Mouse (Mus musculus): ENCODE measurements around the gene Thbs3.
A peak's percentile ranks its signal among the peaks of the same experiment; 100 is the strongest.
"Not testable (repeated sequence)": the region's sequence is repeated elsewhere in the genome, so short reads cannot be mapped to it uniquely, and the experiment has no call there.

The Thbs3 gene

GRCm38 (mm10) chr3:89195979-89196877 lies 18.8 kb upstream of the Thbs3 start:
- DNase-seq (ENCODE audit: low spot score in 2 of 2), result peak; percentile 87 to 91

GRCm38 (mm10) chr3:89199839-89200238 lies 15.1 kb upstream of the Thbs3 start:
- no peak for DNase-seq (ENCODE audit: low spot score in 2 of 2)

GRCm38 (mm10) chr3:89202253-89203141 lies 12.5 kb upstream of the Thbs3 start, which contains the start of gene Gba:
Gba (plus strand) TSS chr3:89202928.
- DNase-seq (ENCODE audit: low spot score in 2 of 2), result peak; percentile 84 to 87

GRCm38 (mm10) chr3:89203142-89203514 lies 11.9 kb upstream of the Thbs3 start:
- no peak for DNase-seq (ENCODE audit: low spot score in 2 of 2)

GRCm38 (mm10) chr3:89206079-89206478 lies 8.9 kb upstream of the Thbs3 start:
- no peak for DNase-seq (ENCODE audit: low spot score in 2 of 2)

GRCm38 (mm10) chr3:89206695-89207094 lies 8.3 kb upstream of the Thbs3 start:
- DNase-seq (ENCODE audit: low spot score in 2 of 2), result no peak

DNA sequence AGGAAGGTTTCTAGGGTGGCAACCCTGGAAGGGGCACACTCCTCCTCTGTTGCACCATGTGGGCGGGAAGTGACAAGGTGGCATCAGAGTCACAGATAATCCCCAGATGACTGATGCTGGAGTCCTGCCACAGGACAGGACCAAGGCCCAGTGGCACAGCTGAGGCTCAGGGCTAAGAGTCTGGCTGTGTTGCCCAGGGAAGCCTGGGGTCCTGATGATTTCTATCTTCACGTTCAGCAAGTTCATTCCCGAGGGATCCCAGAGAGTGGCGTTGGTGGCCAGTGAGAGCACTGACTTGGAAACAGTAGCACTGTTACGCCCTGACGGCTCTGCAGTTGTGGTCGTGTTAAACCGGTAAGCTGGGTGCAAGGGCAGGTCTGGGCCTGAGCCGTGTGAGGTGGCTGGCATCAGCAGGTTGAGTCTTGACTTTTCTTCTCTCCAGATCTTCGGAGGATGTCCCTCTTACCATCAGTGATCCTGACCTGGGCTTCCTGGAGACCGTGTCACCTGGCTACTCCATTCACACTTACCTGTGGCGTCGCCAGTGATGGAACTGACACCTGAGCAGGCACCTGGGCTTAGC lies 6.8 kb upstream of the Thbs3 start:
- no peak for DNase-seq (ENCODE audit: low spot score in 2 of 2)

- DNase-seq (ENCODE audit: low spot score in 2 of 2), result no peak
Measured at GRCm38 (mm10) chr3:89208736-89209135, 6.2 kb upstream of the Thbs3 start.

DNA sequence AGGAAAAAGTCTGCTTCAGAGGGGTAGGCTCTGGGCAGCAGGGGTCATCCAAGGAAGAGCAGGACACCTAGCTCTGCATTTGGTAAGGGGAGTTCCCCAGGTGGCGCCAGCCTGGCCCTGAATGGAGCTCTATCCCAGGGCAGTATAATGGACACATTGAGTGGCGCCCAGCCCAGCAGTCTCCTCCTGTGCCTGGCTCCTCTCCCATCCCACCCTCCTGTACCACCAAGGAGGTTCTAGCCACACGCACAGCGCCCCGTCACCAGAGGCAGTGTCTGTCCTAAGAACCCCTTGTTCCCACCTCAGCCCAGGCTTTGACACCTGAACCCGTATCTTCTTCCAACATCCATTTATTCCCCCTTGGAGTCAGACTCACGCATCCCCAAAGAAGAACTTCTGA lies 5.2 kb upstream of the Thbs3 start:
- DNase-seq (ENCODE audit: low spot score in 2 of 2), result no peak

DNA sequence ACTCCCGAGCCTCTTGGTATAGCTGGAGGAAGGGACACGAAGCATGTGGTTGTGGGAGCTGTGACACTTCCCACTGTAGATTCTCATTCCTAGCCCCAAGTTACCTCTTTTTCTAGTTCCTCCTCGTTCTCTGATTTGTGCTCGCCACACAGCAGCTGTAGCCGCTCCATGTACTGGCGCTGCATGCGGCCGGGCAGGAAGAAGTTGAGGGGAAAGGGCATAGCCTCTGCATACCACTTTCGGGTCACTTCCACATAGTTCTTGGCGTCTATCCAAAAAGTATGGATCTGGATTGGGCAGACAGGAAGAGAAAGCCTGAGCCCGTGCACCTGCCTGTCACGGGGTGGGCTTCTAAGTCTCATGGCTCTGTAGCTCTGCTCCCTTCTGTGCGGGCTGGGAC lies 4.8 kb upstream of the Thbs3 start:
- no peak for DNase-seq (ENCODE audit: low spot score in 2 of 2)

DNA sequence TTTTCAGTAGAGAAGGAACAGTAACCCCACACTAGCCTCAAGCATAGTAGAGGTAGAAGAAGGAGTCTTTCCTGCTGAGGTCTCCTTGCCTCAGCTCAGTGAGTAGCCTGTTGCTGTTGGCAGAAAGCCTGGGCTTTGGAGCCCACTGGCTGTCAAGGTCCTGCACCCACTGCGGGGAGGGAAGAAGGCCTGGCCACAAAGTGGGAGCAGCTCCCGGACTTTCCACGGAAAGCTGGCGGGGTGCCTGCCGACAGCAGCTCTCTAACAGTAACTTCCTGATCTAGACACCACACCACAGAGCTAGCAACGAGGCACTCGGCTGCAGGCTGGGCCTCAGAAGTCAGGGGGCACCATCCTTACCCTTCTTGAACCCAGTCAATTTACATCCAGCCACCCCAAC lies 4.2 kb upstream of the Thbs3 start:
- DNase-seq (ENCODE audit: low spot score in 2 of 2), result no peak

DNA sequence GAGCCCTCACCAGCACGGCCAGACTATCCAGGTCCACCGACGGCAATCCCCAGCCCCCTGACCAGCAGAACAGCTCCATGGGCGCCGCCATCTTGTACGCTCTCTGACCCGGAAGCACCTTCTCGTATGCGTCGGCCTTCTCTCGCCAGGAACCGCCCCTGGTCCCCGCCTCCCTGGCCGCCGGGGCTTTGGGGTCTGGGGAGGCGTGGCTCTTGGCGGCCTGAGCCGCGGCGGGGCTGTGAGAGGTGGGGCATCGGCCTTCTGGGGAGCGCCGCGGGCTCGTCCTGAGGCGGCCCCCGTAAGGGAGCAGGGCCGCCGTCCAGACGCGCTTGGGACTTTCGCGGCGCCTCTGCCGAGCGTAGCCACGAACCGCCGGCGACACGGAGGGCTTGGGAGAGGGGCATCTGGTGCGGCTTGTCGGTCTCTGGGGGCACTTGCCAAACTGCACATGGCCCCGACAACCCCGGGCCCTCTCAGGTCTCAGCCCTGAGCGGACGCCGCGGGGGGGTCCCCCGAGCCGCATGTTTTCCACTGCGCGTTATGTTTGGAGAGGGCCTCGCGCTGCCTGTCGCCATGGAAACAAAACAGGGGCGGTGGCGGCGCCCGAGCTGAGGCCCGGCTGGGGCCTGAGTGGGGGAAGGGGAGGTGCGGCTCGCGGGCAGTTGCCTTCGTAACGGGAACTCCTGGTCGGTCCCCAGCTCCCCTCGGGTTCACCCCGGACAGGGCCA lies 1.0 kb upstream of the Thbs3 start:
- peak; percentile 93 to 94 for DNase-seq (ENCODE audit: low spot score in 2 of 2)

GRCm38 (mm10) chr3:89215853-89216252 lies 873 bp downstream of the Thbs3 start:
- peak; percentile 75 to 86 for DNase-seq (ENCODE audit: low spot score in 2 of 2)

DNA sequence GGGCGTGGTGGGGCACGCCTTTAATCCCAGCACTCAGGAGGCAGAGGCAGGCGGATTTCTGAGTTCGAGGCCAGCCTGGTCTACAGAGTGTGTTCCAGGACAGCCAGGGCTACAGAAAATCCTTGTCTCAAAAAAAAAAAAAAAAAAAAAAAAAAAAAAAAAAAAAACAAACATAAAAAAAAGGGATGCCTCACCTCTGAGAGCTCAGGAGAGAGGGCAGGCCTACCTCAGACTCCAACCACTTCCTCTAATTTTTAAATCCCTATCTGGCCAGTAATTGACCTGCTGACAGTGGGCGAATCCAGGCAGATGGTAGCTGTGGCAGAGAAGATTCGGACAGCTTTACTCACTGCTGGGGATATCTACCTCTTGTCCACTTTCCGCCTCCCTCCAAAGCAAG lies 1.4 kb downstream of the Thbs3 start:
- not testable (repeated sequence) for DNase-seq (ENCODE audit: low spot score in 2 of 2)

- no peak for DNase-seq (ENCODE audit: low spot score in 2 of 2)
Measured at GRCm38 (mm10) chr3:89218271-89218670, 3.3 kb downstream of the Thbs3 start.

DNA sequence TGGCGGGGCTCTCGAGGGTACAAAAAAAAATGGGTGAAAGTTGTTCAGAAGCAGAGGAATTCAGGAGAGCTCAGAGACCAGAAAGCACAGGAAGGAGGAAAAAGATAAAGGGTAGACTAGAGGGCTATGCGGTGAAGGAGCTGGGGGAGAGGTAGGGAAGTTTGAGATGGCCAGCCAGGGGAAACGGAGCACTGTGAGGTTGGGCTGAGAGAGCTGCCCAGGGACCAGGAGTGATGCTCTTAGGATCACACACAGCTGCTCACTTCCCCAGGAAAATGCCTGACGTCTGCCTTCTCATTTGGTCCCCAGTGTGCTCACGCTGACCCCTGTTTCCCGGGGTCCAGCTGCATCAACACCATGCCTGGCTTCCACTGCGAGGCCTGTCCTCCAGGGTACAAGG lies 4.6 kb downstream of the Thbs3 start:
- DNase-seq (ENCODE audit: low spot score in 2 of 2), result no peak

- no peak for DNase-seq (ENCODE audit: low spot score in 2 of 2)
Measured at GRCm38 (mm10) chr3:89221167-89221566, 6.2 kb downstream of the Thbs3 start.

GRCm38 (mm10) chr3:89224796-89225195 lies 9.8 kb downstream of the Thbs3 start:
- no peak for DNase-seq (ENCODE audit: low spot score in 2 of 2)

DNA sequence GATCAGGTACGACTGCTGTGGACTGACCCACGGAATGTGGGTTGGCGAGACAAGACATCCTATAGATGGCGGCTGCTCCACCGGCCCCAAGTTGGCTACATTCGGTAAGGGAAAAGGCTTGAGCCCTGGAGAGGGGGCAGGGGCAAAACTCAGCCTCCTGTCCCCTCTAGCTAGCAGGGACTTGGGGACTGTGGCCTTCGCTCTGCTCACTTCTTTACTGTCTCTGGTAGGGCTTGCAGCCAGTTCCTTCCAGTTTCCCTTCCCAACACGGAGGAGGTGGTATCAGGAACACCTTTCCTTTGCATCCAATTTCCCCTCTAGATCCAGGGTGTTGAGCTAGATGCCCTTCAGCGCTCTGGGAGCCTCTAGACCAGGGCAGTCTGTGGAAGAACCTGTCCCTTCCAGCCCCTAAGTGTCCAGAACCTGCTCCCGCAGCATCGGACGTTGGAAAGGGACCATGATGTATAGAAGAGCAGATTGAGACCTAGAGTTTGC lies 10.4 kb downstream of the Thbs3 start:
- DNase-seq (ENCODE audit: low spot score in 2 of 2), result no peak

DNA sequence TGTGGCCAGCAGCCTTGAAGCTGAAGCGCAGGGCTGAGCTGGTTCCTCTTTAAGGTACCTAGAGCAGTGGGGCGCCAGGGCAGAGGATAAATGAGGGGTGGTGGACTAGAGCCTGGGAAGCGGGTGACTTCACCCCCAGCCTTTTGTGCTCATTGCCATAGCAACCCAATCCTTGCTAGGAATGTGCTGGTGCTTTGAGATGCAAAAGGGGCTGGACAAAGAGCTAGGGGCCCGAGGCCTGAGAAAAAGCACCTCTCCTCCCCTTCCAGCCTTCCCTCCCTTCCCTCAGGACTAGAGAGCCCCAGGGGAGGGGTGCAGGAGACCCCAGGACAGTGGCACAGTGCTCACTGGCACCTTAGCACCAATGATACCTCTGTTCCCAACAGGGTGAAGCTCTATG lies 10.9 kb downstream of the Thbs3 start:
- DNase-seq (ENCODE audit: low spot score in 2 of 2), result no peak

DNA sequence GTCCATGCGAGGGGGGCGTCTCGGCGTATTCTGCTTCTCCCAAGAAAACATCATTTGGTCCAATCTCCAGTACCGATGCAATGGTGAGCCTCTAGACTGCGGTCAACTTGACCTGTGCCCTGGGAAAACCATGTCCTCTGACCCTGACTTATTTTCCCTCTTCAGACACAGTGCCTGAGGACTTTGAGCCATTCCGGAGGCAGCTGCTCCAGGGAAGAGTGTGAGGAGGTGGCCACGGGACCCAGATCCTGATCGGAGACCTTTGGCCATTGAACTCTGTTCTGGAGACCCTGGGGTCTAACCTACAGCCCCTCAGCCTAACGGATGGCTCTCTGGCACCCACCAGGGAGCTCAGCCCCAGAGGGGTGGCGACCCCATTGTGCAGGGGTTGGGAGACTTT lies 11.4 kb downstream of the Thbs3 start:
- DNase-seq (ENCODE audit: low spot score in 2 of 2), result no peak
